Mouse (Mus musculus) adrenal gland, adult 2 months (tissue): ENCODE data around the gene Zfp955a. TPM values are rescaled to one million over a fixed set of nuclear protein-coding genes. Genes with fewer than 3 reads are reported as not detected.
"Not testable (repeated sequence)": the region's sequence is repeated elsewhere in the genome, so short reads cannot be mapped to it uniquely, and the experiment has no call there.

Experiments used
- DNase-seq: peaks from one replicate; pipeline ENCODE4 v3.0.0; 2021
- long read RNA-seq: library from polyadenylated mRNA; stranded (forward); transcript quantifications from one replicate; pipeline ENCODE4 v2.0.0, GENCODE M21; 2021
- polyA plus RNA-seq: library from polyadenylated mRNA; depleted of rRNA; stranded (reverse); fragments of >200 nt; gene quantifications from 2 replicates; pipeline ENCODE4 v1.2.3, GENCODE M21; 2012; rRNA removed
- total RNA-seq, 2 experiments: library from RNA; stranded (reverse); gene quantifications; 2 replicates each; pipeline ENCODE4 v1.2.3; 2021

The Zfp955a gene
- total RNA-seq (10 to 100 TPM in 1 of 2 experiments, 1 to 10 TPM in 1; 7.1 to 10.2 TPM), polyA plus RNA-seq (0.16 and 0.37 TPM in 2 replicates)
- long read RNA-seq, partial matches to known transcripts: 0 of 5 reads
- long read RNA-seq, other reads (novel, unspliced or antisense): 1 of 5 reads

DNA sequence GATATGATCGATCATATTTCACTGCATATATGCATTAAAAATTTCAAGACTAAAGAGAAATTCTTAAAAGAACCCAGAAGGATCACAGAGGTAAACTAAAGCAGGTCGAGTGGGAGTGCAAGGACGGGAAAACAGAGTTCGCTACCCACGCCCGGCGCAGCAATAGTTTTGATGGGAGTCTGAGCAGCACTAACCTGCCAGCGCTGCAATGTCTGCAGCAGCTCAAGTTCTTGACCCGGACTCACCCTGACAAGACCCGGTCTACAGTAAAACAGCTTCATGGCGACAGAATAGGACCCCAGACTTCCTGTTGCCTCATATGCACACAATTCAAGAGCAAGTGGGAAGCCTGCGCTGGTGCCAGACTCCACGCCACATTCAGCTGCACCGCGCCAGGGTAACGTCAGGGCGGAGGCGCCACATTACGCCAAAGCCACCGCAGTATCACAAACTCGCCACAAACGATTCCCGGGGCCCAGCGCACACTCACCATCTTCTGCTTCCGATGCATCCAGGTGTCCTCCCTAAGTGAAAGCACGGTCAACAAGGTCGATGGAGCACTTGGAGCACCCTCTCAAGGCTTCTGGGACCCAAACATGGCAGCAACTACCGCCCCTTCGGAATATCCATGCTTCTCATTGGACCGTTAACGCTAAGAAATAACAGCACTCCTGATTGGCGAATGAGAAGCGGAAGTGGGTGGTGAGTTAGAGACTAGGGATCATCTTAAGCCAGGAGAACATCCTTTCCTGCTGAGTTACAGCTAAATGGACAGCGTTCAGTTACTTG lies at the start of gene Zfp955a:
Gene Zfp955a (minus strand): TSS at position 616 of the 789 bp plus-strand sequence.
- not testable (repeated sequence) for DNase-seq

DNA sequence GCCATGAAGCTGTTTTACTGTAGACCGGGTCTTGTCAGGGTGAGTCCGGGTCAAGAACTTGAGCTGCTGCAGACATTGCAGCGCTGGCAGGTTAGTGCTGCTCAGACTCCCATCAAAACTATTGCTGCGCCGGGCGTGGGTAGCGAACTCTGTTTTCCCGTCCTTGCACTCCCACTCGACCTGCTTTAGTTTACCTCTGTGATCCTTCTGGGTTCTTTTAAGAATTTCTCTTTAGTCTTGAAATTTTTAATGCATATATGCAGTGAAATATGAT lies 34.9 kb upstream of the Zfp955a start:
- DNase-seq: not testable (repeated sequence)

- DNase-seq: not testable (repeated sequence)
Observed at GRCm38 (mm10) chr17:33289039-33289875, 34.3 kb upstream of the Zfp955a start, which contains the start of gene Zfp955b. Gene Zfp955b (plus strand): TSS chr17:33289544.

DNA sequence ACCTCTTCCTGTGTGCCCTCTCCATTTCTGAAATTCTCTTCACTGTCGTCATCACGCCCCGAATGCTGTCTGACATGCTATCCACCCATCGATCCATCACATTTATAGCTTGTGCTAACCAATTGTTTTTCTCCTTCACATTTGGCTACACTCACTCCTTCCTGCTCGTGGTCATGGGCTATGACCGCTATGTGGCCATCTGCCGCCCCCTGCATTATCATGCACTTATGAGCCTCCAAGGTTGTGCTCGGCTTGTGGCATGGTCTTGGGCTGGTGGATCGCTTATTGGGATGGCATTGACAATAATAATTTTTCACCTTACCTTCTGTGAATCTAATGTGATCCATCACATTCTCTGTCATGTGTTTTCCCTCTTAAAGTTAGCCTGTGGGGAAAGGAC lies 14.0 kb upstream of the Zfp955a start:
- DNase-seq: no peak

DNA sequence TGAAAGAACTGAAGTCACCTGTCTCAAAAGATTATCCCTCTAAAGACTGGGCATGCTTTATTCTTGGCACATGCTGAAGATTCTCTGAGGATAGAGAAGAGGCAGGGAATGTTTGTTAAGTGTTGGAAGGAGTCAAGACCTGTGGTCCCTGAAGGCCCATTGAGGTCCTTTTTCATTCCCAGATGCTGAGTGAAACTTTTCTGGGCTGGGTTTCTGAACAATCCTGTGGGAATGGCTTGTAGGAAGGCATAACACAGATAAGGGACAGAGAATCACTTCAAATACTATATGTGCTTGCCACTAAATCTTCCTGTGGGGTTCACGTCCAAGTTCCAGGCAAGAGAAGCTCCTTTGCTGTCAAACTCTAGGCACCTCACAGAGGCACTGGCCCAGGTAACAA lies 9.4 kb upstream of the Zfp955a start, which contains the start of gene Olfr63:
Gene Olfr63 (plus strand): TSS at position 301 of the 400 bp plus-strand sequence.
- DNase-seq: no peak

- DNase-seq: not testable (repeated sequence)
Observed at GRCm38 (mm10) chr17:33255319-33255657, 343 bp upstream of the Zfp955a start.

- DNase-seq: not testable (repeated sequence)
Observed at GRCm38 (mm10) chr17:33236646-33237045, 18.3 kb downstream of the Zfp955a start.

- DNase-seq: no peak
Observed at GRCm38 (mm10) chr17:33221590-33221989, 33.4 kb downstream of the Zfp955a start, which contains the start of gene Olfr1564. Gene Olfr1564 (minus strand): TSS chr17:33221690.

DNA sequence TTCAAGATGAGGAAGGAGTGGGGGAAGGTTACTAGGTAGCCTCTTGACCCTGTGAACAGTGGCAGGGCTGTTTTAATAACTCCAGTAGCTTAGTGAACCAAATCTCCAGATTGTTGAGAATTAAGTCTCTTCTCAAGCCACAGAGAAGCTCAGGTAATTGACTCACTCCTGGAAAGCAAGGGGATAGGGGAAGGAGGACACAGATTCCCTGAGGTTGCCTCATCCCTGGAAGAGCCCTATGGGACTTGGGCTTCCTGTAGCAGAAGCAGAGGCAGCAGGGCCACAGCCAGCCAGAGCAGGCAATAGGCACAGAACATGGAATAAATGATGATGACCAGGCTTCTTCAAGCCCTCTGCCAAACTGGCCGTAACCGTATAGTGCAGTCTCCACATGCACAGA lies 63.9 kb downstream of the Zfp955a start, which contains the start of gene Olfr239:
Gene Olfr239 (plus strand): TSS at position 301 of the 400 bp plus-strand sequence.
- not testable (repeated sequence) for DNase-seq

Other genes with a start within 250 kb of the Zfp955a start
- 1 to 10 TPM; 3.9 to 8.7 TPM for gene Zfp763, start 221.7 kb downstream of the Zfp955a start, total RNA-seq
- 0.08 and 0.10 TPM in 2 replicates for gene Zfp763, start 221.7 kb downstream of the Zfp955a start, polyA plus RNA-seq
- not detected for gene 4921501E09Rik, start 187.1 kb downstream of the Zfp955a start, total RNA-seq
- gene 4921501E09Rik, start 187.1 kb downstream of the Zfp955a start, polyA plus RNA-seq: not detected in 2 replicates
- 10 to 100 TPM in 1 of 2 experiments, 1 to 10 TPM in 1; 7.9 to 13.2 TPM for gene Zfp563, start 165.8 kb downstream of the Zfp955a start, total RNA-seq
- gene Zfp563, start 165.8 kb downstream of the Zfp955a start, polyA plus RNA-seq: 0.37 and 0.58 TPM in 2 replicates
- gene Morc2b, start 115.5 kb downstream of the Zfp955a start, total RNA-seq: not detected
- gene Morc2b, start 115.5 kb downstream of the Zfp955a start, polyA plus RNA-seq: not detected in 2 replicates
- not detected for gene Olfr55, start 86.7 kb downstream of the Zfp955a start, total RNA-seq
- not detected in 2 replicates for gene Olfr55, start 86.7 kb downstream of the Zfp955a start, polyA plus RNA-seq
- not detected for gene Olfr239, start 63.8 kb downstream of the Zfp955a start, total RNA-seq
- gene Olfr239, start 63.8 kb downstream of the Zfp955a start, polyA plus RNA-seq: not detected in 2 replicates
- not detected for gene Olfr1564, start 33.5 kb downstream of the Zfp955a start, total RNA-seq
- 0.06 TPM in 1 of 2 replicates, not detected in the other for gene Olfr1564, start 33.5 kb downstream of the Zfp955a start, polyA plus RNA-seq
- under 1 TPM in 1 of 2 experiments, not detected in 1; 0.06 TPM for gene Olfr63, start 9.5 kb upstream of the Zfp955a start, total RNA-seq
- not detected in 2 replicates for gene Olfr63, start 9.5 kb upstream of the Zfp955a start, polyA plus RNA-seq
- gene Zfp955b, start 34.4 kb upstream of the Zfp955a start, total RNA-seq: 10 to 100 TPM in 1 of 2 experiments, 1 to 10 TPM in 1; 9.0 to 11.6 TPM
- gene Zfp955b, start 34.4 kb upstream of the Zfp955a start, polyA plus RNA-seq: 0.87 and 1.1 TPM in 2 replicates
- 1 to 10 TPM; 8.6 to 9.1 TPM for gene Zfp81, start 103.7 kb upstream of the Zfp955a start, total RNA-seq
- 0.33 and 0.49 TPM in 2 replicates for gene Zfp81, start 103.7 kb upstream of the Zfp955a start, polyA plus RNA-seq
- gene Zfp101, start 139.5 kb upstream of the Zfp955a start, total RNA-seq: 10 to 100 TPM in 1 of 2 experiments, 1 to 10 TPM in 1; 5.4 to 10.4 TPM
- gene Zfp101, start 139.5 kb upstream of the Zfp955a start, polyA plus RNA-seq: 0.42 and 0.52 TPM in 2 replicates
- not detected for gene Actl9, start 177.8 kb upstream of the Zfp955a start, total RNA-seq
- gene Actl9, start 177.8 kb upstream of the Zfp955a start, polyA plus RNA-seq: 0.17 and 0.27 TPM in 2 replicates